Mouse (Mus musculus) testis, adult 2 months (tissue): ENCODE results near the gene Zfhx3. TPM values are rescaled to one million over a fixed set of nuclear protein-coding genes. Genes with fewer than 3 reads are reported as not detected.

Experiments
- H3K27ac ChIP-seq: fragments of 200-500 bp; 2 replicates; pipeline ENCODE4 v1.5.1; 2012; ENCODE audit warnings: low read depth, low read length; ENCODE audit not compliant: control insufficient read depth, insufficient read depth
- H3K27me3 ChIP-seq: fragments of 200-500 bp; 2 replicates; pipeline ENCODE4 v1.6.1; 2012; ENCODE audit warnings: mild to moderate bottlenecking, low read length, moderate library complexity; ENCODE audit not compliant: control insufficient read depth, insufficient read depth
- H3K36me3 ChIP-seq: fragments of 200-500 bp; 2 replicates; pipeline ENCODE4 v1.6.1; 2012; ENCODE audit warnings: mild to moderate bottlenecking, low read length; ENCODE audit not compliant: control insufficient read depth, insufficient read depth
- H3K4me1 ChIP-seq: fragments of 200-500 bp; 2 replicates; pipeline ENCODE4 v1.6.1; 2012; ENCODE audit warnings: low read length; ENCODE audit not compliant: control insufficient read depth, insufficient read depth
- H3K4me3 ChIP-seq: fragments of 200-500 bp; 2 replicates; pipeline ENCODE4 v1.5.1; 2012; ENCODE audit warnings: low read depth, mild to moderate bottlenecking, low read length, moderate library complexity, mixed read lengths; ENCODE audit not compliant: control insufficient read depth
- CTCF ChIP-seq: fragments of 200-500 bp; IDR thresholded peaks from 2 replicates; pipeline ENCODE4 v1.5.1; 2012; ENCODE audit warnings: low read depth, mild to moderate bottlenecking, inconsistent platforms, low read length, moderate library complexity; ENCODE audit not compliant: control insufficient read depth, insufficient read depth, insufficient replicate concordance
- POLR2A ChIP-seq: fragments of 200-500 bp; IDR thresholded peaks from 2 replicates; pipeline ENCODE4 v1.6.1; 2012; ENCODE audit warnings: low read depth, mild to moderate bottlenecking, inconsistent platforms, low read length, moderate library complexity; ENCODE audit not compliant: control insufficient read depth
- polyA plus RNA-seq: library from polyadenylated mRNA; depleted of rRNA; stranded (reverse); fragments of >200 nt; gene quantifications from 2 replicates; pipeline ENCODE4 v1.2.3, GENCODE M21; 2012

Zfhx3 gene
- polyA plus RNA-seq, 1 experiment, result 11.9 TPM

DNA sequence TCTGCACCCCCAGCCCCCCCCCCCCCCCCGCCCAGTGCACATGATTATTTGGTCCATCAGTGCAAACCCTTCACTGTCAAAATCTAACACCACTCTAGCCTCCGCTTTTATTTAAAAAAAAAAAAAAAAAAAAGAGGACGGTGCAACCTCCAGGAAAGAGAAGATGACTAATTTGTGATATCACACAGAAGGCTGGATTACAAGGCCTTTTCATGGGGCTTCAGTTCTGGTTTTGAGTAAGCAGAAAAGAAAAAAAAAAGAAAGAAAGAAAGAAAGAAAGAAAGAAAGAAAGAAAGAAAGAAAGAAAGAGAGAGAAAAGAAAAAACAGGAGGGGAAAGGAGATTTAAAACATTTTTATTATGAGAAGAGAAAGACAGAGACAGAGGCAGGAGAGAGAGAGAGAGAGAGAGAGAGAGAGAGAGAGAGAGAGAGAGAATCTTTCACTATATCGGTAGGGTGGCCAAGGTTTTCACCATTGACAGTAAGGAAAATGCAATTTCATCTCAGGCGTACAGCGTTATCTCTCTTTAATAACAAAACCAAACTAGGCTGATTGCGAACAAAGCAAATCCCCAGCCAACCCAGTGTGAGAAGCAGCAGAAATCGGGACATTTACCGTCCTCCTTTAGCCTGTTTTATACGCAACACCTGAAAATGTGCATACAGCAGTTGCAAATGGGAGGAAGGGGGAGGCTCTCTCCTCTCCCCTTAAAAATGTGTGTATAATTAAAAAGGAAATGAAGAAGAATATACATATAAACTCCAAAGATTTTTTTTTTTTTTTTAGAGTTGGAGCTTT lies 1.3 kb downstream of the Zfhx3 start:
- Histone ChIP-seq H3K4me1 (peaks cover 6% of the 10 kb centered on the region), H3K4me3 (no peak overlapping the region), H3K27me3 (no peaks in the 10 kb centered on the region), H3K27ac (no peak overlapping the region), H3K36me3 (no peaks in the 10 kb centered on the region)
- TF ChIP-seq CTCF (no peak), POLR2A (no peak)

DNA sequence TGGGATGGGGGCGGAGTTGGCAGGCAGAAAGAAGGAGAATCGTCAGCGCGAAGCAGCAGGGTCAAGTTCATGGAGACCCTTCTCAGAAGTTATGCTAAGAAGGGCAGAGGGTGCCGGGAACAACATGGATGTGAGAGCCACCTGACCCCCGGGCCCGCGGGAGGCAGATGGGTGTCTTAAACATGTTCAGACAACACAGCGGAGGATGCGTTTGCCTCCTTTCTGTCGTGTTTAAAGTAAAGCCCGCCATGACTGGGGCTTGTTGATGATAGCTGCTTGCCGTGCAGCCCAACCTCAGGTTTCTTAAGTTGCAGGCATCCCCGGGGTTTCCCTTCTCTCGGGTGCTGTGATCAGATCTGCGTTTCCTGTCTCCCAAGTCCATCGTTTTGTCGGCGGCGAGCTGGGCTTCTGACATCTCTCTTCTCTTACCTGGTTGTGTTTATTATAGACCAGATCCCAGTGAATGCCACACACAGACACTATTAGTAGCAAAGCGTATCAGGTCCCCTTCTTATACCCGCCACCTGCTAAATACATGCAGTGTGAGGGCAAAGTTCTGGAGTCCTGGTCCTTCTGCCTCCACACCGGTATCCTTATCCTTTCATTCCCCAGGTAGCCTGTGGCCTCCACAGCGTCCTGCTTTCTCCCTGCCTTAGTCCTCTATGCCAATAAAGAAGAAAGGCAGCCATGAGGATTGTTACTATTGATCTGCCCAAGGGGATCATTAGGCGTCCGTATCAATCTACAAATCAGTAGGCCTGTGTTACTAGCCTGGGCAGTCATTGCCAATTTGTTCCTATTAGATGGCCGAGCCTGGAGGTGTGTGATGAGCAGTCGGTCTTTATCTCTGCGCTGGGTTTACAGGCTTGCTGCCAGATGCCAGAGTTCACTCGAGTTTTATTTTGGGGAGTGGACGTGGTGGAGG lies 2.5 kb downstream of the Zfhx3 start:
- TF ChIP-seq CTCF (no peak), POLR2A (no peak)
- H3K27ac ChIP-seq, result no peak overlapping the region
- peaks cover 6% of the 10 kb centered on the region for H3K4me1 ChIP-seq
- H3K4me3 ChIP-seq, result no peak overlapping the region
- no peaks in the 10 kb centered on the region for H3K27me3 ChIP-seq
- H3K36me3 ChIP-seq, result no peaks in the 10 kb centered on the region

DNA sequence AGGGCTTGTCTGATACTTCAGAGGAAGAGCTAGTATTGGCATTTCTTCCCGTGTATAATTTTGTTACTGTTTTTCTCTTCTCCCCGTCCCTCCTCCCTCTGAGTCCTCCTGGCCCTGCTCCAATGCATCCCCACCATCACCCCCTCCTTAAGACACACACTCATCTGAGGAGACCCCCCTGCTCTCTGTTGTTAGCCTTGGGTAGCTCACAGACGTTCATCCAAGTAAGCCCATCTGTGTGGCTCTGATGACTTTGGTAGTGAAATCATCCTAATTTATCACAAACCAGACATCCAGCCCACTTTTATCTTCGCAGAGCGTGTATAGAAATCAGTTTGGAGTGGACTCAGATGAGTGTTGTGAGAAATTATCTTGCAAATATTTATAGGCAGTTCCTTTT lies 4.4 kb downstream of the Zfhx3 start:
- Histone ChIP-seq H3K27ac (no peak overlapping the region), H3K4me1 (peaks cover 6% of the 10 kb centered on the region), H3K36me3 (no peaks in the 10 kb centered on the region), H3K4me3 (no peak overlapping the region), H3K27me3 (no peaks in the 10 kb centered on the region)
- TF ChIP-seq CTCF, result no peak
- TF ChIP-seq POLR2A, result no peak

DNA sequence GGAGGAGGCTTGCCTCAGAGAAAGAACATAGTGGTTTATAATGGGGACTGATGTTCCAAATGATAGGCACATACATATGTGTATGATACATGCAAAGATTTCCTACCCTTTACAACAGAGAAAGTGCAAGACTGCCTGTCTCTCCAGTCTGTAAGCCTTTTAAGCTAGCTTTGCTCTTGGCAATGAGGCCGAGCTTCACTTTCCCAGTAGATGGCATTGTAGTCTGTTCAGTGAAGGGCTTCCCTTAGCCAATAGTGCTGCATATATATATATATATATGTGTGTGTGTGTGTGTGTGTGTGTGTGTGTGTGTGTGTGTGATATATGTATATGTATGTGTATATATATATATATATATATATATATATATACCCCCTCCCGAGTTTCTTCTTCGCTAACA lies 13.4 kb downstream of the Zfhx3 start:
- H3K4me1 ChIP-seq, result no peaks in the 10 kb centered on the region

DNA sequence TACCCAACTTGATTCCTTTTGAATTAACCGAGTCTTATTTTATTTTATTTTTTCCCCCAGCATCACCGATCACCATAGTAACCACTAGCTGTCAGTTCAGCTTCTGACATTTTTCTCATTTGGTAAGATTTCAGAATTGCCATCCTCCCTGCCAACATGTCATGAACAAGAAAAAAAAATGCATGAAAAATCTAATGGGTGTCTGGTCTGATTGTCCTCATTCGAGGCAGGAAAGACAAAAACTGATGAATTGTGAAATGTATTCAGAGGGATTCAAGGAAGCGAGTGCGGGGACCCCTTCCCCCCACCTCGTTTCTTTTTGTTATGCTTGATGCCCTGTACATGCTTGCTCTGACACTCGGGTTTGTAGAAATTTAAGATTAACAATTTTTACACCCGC lies 15.1 kb downstream of the Zfhx3 start:
- Histone ChIP-seq H3K36me3 (no peaks in the 10 kb centered on the region), H3K4me3 (no peak overlapping the region), H3K27ac (no peak overlapping the region), H3K27me3 (no peaks in the 10 kb centered on the region), H3K4me1 (no peaks in the 10 kb centered on the region)
- TF ChIP-seq CTCF, result no peak
- TF ChIP-seq POLR2A, result no peak

More for the DNA sequence above, 13.4 kb downstream of the Zfhx3 start:
- Histone ChIP-seq H3K27me3 (no peaks in the 10 kb centered on the region), H3K36me3 (no peaks in the 10 kb centered on the region), H3K27ac (no peak overlapping the region), H3K4me3 (no peak overlapping the region)
- TF ChIP-seq CTCF (no peak), POLR2A (no peak)

DNA sequence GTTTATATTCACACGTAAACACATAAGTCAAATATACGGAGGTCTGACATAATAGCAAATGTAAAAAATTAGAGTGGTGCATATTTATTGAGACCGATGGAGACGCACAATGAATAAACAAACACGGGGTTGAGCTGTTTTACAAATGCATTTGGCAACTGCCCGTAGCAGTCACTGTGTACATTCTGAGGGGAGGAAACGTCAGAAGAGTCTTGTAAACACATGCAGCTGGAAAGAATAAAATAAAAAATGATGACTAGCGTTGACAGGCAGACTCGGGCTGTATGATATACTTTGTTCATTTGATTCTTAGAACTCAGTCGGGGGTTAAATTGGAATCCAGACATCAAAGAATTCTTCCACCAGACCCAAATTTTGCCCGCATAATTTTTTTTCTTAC lies 18.0 kb downstream of the Zfhx3 start:
- TF ChIP-seq CTCF, result no peak
- no peak for TF ChIP-seq POLR2A
- H3K4me3 ChIP-seq, result no peak overlapping the region
- H3K36me3 ChIP-seq, result no peaks in the 10 kb centered on the region
- H3K4me1 ChIP-seq, result no peaks in the 10 kb centered on the region; the same call in 1 of the 2 replicates
- no peak overlapping the region for H3K27ac ChIP-seq
- H3K27me3 ChIP-seq, result no peaks in the 10 kb centered on the region

DNA sequence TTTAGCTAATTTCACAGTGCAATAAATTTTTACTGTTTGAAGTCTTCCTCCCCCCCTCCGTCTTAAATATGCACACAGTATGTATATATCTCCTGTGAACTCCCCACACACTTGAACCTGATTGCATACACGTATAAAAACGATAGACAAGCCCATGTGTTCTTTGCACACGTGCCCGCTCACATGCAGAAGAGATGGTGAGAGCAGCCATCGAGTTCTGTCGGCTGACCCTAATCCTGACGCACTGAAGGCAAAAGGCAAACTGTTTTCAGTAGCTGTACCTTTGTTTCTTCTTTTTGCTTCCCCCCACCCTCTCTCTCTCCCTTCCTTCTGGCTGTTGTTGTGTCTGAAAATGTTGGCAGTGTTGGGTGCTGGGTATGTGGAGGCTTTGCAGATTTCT lies 18.4 kb downstream of the Zfhx3 start:
- no peaks in the 10 kb centered on the region for H3K36me3 ChIP-seq
- H3K4me1 ChIP-seq, result no peaks in the 10 kb centered on the region; the same call in 1 of the 2 replicates
- no peaks in the 10 kb centered on the region for H3K27me3 ChIP-seq
- no peak overlapping the region for H3K4me3 ChIP-seq
- H3K27ac ChIP-seq, result no peak overlapping the region
- no peak for TF ChIP-seq CTCF
- no peak for TF ChIP-seq POLR2A
